Mouse (Mus musculus) small intestine, adult 2 months (tissue): Measurements from ENCODE around the gene Oaz2.

Source experiments
- CTCF ChIP-seq: fragments of 200-500 bp; IDR thresholded peaks from 2 replicates; pipeline ENCODE4 v1.5.1; 2012; ENCODE audit warnings: low read depth, mild to moderate bottlenecking, control low read depth, inconsistent platforms, low read length, moderate library complexity, mixed read lengths; ENCODE audit not compliant: insufficient replicate concordance, insufficient read length; ENCODE audit errors: extremely low read depth
- POLR2A ChIP-seq: fragments of 200-500 bp; IDR thresholded peaks from 2 replicates; pipeline ENCODE4 v1.6.1; 2012; ENCODE audit warnings: low read depth, mild to moderate bottlenecking, control low read depth, inconsistent platforms, low read length, moderate library complexity

- no peak for TF ChIP-seq POLR2A
- no peak for TF ChIP-seq CTCF
These were observed 45.0 kb upstream of the Oaz2 start for GRCm38 (mm10) chr9:65622826-65623225.
